Mouse (Mus musculus) ovary, postnatal 14 days (tissue): ENCODE results near the gene Cep68.

Source experiments
- DNase-seq: peaks from one replicate; pipeline ENCODE4 v3.0.0; 2022; ENCODE audit warnings: low spot score

The Cep68 gene

DNA sequence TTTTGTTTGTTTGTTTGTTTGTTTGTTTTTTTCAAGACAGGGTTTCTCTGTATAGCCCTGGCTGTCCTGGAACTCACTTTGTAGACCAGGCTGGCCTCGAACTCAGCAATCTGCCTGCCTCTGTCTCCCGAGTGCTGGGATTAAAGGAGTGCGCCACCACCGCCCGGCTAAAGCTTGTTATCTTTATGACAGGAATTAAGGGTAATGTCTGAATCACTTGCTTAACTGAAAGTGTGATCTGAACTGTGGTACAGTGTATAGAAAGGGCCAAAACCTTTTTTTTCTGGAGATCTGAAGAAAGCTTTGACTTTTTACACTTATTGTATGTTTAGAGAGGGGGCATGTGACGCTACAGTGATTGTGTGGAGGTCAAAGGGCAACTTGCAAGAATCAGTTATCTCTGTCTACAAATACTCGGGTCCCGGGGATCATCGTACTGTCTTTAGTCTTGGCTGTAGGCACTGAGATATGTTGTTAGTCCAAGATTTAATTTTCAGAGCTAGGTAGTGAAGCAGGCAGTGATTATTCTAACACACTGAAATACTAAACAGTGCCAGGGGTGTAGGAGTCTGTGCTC is 44.3 kb downstream of the Cep68 start:
- DNase-seq = no peak

DNA sequence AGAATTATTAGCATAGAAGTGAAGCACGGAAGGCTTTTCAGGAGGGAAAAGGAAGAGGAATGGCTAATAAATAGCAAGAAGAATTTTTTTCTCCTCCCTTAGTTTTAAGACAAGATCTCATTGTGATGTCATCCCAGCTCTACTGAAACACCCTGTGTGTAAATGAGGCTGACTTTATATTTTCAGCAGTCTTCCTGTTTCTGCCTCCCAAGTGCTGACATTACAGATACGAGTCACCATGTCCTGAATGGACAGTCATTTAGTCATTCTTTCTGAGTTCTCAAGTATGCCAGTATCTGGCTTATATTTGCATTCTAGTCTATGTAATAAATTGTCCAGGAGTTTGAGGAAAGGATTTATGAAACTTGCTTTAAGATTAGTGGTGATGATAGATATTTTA is 44.9 kb downstream of the Cep68 start:
- no peak for DNase-seq

DNA sequence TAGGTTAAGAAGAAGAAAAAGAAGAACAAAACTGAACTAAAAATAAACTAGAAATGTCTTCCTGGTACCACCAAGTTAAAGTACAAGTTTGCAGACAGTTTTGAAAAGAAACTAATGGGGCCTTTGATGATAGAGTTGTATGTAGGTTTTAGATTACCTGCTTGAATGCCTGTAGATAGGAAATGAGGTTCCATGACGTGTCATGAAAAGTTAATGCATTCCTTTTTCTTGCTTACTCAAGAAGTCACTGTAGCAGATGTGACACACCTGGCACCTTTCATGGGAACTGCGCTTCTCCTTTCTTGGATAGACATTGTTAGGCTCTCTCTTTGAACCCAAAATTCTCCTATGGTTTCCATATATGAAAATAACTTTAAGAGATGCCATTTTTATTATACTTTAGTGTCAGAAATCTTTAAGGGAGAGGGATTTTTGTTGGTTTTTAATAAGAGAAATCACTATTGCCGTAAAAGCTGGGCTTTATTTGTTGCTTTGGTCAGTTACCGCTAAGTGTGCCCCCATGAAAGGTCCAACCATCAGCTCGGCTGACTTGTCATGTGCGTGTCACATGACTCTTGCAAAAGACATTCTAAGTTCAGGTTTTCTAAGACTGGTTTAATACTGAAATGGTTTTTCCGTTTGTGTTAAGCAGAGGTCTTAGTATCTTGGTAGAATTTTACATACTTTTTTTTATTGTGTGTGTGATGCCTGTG is 46.8 kb downstream of the Cep68 start:
- DNase-seq = no peak

DNA sequence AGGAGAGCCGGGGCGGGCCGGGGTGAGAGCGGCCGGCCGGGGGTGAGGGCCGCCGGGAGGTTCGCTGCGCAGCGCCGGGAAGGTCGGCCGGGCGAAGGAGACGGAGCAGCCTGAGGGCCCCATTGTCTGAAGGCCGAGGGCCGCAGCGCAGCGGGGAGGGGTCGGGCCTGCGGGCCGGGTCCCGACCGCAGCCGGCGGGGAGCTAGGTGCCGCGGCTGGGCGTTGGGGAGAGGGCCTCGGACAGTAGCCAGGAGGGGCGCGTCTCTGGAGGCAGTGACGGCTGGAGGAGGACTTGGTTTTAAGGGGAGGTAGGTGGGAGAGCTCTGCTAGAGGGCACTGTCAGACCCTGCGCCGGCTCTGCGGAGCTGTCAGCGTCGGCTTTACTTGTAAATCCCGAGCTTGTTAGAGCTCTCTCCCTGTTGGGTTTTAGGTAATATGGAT is 47.5 kb downstream of the Cep68 start:
- DNase-seq = peak; percentile 46

GRCm38 (mm10) chr11:20200713-20201575 is 48.3 kb downstream of the Cep68 start, which contains the start of gene Rab1a:
Gene Rab1a (plus strand): TSS chr11:20201432.
- DNase-seq = peak; percentile 99

- no peak for DNase-seq
Observed at GRCm38 (mm10) chr11:20193100-20193736, 56.0 kb downstream of the Cep68 start.

DNA sequence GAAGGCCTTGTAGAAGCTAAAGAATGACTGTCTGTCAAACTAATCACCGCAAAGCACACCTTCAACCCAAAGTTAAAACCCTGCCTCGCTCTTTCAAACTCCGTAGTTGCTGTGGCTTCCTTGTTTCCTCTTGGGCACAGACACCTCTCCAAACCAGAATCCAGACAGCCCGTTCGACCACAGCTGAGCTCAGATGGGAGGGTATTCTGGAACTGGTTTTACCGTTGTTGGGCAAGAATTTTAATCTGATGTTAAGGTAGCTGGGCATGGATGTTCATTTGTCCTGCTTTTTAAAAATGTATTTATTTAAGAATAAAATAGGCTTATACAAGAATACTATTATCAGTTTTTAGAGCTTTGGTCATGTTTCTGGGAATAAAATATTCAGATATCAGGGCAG is 62.0 kb downstream of the Cep68 start:
- no peak for DNase-seq
